Mouse (Mus musculus): ENCODE data around the gene Tap2. TPM values are rescaled to one million over a fixed set of nuclear protein-coding genes. Genes with fewer than 3 reads are reported as not detected.

Tap2 gene
- 230 TPM for polyA plus RNA-seq (2017; shearing (Covaris generic))

DNA sequence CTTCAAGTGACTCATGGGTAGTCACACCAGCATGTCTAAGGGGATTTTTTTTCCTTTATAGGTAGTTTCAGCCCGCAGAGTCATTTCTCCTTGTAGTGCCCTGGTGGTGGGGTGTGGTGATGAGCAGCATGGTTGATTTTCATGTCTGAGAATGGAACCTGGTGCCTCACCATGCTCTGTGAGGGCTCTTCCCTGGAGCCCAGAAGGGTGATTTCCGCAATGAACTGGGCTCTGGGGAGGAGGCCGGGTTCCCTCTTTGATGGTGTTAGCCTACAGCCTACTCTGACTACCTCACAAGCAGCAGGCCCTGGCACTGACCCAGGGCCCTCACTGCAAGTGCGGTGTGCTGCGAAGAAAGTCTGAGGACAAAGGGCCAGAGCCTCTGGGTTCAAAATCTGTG lies at the start of gene Tap2:
Gene Tap2, plus strand, starts transcription at position 84 of the 400 bp plus-strand sequence.

DNA sequence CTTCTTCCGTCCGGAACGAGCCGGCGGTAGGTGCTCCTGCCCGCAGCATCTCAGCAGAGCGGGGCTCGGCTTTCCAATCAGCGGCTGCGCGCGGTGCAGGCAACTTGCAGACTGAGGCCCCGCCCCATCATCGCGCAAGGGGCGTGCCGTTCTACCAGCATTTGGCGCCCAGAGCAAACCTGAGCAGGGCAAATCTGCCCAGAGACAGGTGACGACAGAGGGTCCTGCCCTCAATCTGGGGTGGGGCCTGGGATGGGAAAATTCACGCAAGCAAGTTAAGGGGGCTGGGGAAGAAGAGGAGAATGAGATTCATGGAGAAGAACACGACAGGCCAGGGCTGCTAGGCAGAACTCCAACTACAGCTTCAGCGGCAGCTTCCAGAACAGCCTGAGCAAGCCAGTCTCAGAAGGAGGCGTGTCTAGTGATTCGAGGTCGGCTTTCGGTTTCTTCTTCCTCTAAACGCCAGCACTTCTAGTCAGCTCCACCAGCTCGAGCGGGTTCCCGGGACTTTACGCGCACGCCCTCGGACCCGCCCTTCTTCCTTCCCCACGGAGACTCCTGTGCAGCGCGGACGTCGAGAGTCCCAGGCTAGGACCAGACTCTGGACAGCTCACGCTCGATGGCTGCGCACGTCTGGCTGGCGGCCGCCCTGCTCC lies 15.9 kb upstream of the Tap2 start, which contains the start of the genes Tap1 and Psmb9:
Gene Tap1, plus strand, starts transcription at position 293 of the 656 bp plus-strand sequence.
Gene Psmb9, minus strand, starts transcription at position 504 of the 656 bp plus-strand sequence.

DNA sequence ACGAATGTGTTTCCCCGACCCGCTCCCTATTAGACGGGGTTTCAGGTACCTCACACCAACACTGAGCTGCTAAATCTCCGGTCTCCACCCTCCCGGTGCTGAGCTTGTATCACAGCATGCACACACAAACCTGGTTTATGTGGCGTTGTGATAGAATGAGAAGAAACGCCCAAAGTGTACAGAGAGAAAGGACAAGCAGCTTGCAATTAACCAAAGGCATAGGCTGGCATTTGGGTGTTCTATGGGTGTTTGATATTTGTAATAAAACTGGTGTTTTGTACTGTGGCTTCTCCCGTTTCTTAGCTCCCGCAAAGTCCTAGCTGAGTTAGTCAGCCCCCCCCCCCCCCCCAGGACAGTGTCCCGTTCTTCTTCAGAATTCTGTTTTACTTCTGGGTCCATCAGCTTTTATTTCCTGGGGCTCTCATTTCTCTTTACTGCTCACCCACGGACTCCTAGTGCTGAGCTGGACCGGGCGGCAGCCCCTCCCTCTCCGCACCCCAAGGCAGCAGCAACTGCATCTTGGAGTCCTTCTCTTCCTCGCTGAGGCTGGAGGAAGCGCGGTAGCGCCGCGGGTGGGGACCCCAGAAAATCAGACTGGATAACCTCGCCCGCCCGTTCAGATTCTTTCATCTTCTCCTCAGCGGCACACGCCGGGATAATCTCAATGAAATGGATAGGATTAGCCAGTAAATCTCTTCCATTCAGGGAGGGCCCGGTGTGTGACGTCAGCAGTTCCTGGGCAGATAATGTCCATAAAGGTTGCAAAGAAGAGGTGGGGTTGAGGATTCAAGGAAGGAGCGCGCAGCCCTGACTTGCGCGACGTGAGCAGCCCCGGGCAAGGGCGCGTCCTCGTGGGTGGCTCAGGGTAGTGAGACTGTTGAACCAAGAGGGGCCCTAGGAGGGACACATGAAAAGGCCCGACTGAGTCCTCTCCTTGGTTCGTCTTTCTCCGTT lies 6.1 kb upstream of the Tap2 start, which contains the start of gene Psmb8:
Gene Psmb8, plus strand, starts transcription at position 781 of the 954 bp plus-strand sequence.

DNA sequence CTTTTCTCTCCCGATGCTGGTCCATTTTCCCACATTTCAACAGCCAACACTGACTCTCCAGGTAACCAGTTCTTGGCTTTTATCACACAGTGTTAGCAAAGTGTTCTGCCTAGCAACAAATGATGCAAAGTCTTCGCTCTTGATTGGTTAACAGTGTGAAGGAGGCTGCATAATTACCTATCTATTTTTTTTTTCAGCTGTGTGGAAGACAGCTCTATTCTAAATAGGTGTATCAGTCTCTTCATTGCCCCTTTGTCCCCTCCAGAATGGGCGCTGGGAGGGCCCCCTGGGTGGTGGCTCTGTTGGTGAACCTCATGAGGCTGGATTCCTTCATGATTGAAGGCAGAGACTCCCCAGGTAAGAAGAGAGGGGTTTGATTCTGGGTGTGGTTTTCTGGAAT lies 35.4 kb downstream of the Tap2 start, which contains the start of gene H2-Ob:
Gene H2-Ob, plus strand, starts transcription at position 198 of the 400 bp plus-strand sequence.

DNA sequence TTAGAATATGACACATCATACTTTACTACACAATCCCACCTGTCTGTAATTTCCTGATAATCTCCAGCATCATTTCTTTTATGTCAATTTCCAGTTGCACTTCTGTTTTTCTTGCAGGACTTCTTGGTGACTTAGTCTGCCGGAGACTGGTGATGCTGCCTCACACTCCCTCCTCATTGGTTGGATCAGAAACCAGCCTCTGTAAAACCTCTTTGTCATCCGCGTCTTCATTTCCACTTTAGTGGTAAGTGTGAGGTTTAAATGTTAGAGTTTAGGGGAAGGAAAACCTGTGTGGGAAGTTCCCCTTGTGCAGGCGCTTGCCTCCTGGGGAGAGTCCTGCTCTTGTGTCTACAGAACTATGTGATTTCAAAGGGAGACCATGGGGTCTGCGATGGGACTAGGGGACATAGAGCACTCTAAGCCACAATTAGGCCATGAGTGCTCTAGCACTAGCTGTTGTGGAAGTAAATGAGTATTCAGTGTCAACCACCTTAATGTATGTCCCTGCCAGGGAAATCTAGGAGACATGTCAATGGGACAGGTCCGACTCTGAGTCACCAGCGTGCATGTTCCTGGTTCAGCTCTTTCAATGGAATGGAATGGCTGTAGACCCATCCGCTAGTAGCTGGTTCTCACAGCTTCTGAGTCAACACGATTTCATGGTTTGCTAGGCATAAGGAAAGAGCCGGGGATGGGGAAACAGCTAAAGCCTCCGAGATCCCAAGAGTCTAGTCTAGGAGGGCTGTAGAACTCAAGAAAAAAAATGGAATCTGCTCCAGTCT lies 54.5 kb downstream of the Tap2 start, which contains the start of gene H2-Ab1:
Gene H2-Ab1, plus strand, starts transcription at position 96 of the 782 bp plus-strand sequence.

Other genes starting within 250 kb of the Tap2 start
- gene Vps52, start 247.7 kb upstream of the Tap2 start, polyA plus RNA-seq (2017; shearing (Covaris generic)): 48.6 TPM
- gene Rps18, start 247.5 kb upstream of the Tap2 start, polyA plus RNA-seq (2017; shearing (Covaris generic)): 2,421 TPM
- gene H2-K1, start 203.2 kb upstream of the Tap2 start, polyA plus RNA-seq (2017; shearing (Covaris generic)): 13,966 TPM
- gene Ring1, start 178.8 kb upstream of the Tap2 start, polyA plus RNA-seq (2017; shearing (Covaris generic)): 29.5 TPM
- 238 TPM for gene H2-Ke6, start 175.5 kb upstream of the Tap2 start, polyA plus RNA-seq (2017; shearing (Covaris generic))
- 112 TPM for gene Slc39a7, start 171.8 kb upstream of the Tap2 start, polyA plus RNA-seq (2017; shearing (Covaris generic))
- gene Rxrb, start 171.7 kb upstream of the Tap2 start, polyA plus RNA-seq (2017; shearing (Covaris generic)): 85.3 TPM
- gene Col11a2, start 164.1 kb upstream of the Tap2 start, polyA plus RNA-seq (2017; shearing (Covaris generic)): 0.94 TPM
- 6.3 TPM for gene H2-Oa, start 111.2 kb upstream of the Tap2 start, polyA plus RNA-seq (2017; shearing (Covaris generic))
- 18.9 TPM for gene H2-DMa, start 84.0 kb upstream of the Tap2 start, polyA plus RNA-seq (2017; shearing (Covaris generic))
- gene Brd2, start 80.9 kb upstream of the Tap2 start, polyA plus RNA-seq (2017; shearing (Covaris generic)): 276 TPM
- gene H2-DMb2, start 60.2 kb upstream of the Tap2 start, polyA plus RNA-seq (2017; shearing (Covaris generic)): 0.97 TPM
- not detected for gene H2-DMb1, start 50.5 kb upstream of the Tap2 start, polyA plus RNA-seq (2017; shearing (Covaris generic))
- 199 TPM for gene Tap1, start 16.0 kb upstream of the Tap2 start, polyA plus RNA-seq (2017; shearing (Covaris generic))
- 260 TPM for gene Psmb9, start 15.8 kb upstream of the Tap2 start, polyA plus RNA-seq (2017; shearing (Covaris generic))
- 610 TPM for gene Psmb8, start 5.8 kb upstream of the Tap2 start, polyA plus RNA-seq (2017; shearing (Covaris generic))
- 31.4 TPM for gene H2-Ob, start 35.4 kb downstream of the Tap2 start, polyA plus RNA-seq (2017; shearing (Covaris generic))
- gene H2-Ab1, start 54.2 kb downstream of the Tap2 start, polyA plus RNA-seq (2017; shearing (Covaris generic)): 5.6 TPM
- gene H2-Aa, start 84.3 kb downstream of the Tap2 start, polyA plus RNA-seq (2017; shearing (Covaris generic)): 4.3 TPM
- 1.7 TPM for gene H2-Eb1, start 102.3 kb downstream of the Tap2 start, polyA plus RNA-seq (2017; shearing (Covaris generic))
- gene H2-Eb2, start 122.1 kb downstream of the Tap2 start, polyA plus RNA-seq (2017; shearing (Covaris generic)): not detected
- not detected for gene Btnl2, start 151.3 kb downstream of the Tap2 start, polyA plus RNA-seq (2017; shearing (Covaris generic))
- gene Btnl1, start 173.6 kb downstream of the Tap2 start, polyA plus RNA-seq (2017; shearing (Covaris generic)): not detected
- 1.6 TPM for gene BC051142, start 195.3 kb downstream of the Tap2 start, polyA plus RNA-seq (2017; shearing (Covaris generic))

Data from effector memory CD4-positive, alpha-beta T cell, adult 5 months (primary cell).